Mouse (Mus musculus) small intestine, adult 2 months (tissue): ENCODE results near the gene Gm21992.

Source experiments
- CTCF ChIP-seq: fragments of 200-500 bp; IDR thresholded peaks from 2 replicates; pipeline ENCODE4 v1.5.1; 2012; ENCODE audit warnings: low read depth, mild to moderate bottlenecking, control low read depth, inconsistent platforms, low read length, moderate library complexity, mixed read lengths; ENCODE audit not compliant: insufficient replicate concordance, insufficient read length; ENCODE audit errors: extremely low read depth
- POLR2A ChIP-seq: fragments of 200-500 bp; IDR thresholded peaks from 2 replicates; pipeline ENCODE4 v1.6.1; 2012; ENCODE audit warnings: low read depth, mild to moderate bottlenecking, control low read depth, inconsistent platforms, low read length, moderate library complexity

DNA sequence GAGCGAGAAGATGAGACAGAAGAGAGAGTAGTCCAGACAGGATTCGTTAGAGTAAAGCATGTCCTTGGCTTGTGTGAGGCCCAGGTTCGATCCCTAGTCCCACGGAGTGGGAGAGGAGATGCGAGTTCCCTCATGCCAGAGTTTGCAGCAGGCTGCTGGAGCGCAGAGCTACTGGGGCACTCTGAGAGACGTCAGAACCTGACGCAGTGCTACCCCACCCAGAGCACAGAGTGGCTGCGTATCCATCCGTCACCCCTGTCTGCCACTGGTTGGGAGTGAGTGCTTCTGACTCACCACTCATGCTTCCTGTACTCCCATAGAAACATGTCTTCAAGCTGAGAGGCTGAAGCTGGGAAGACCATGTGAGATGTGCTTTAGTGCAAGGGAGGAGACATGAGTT, 69.9 kb downstream of the Gm21992 start:
- TF ChIP-seq POLR2A (no peak), CTCF (no peak)
